Mouse (Mus musculus) layer of hippocampus, postnatal 10 days (tissue): Measurements from ENCODE around the gene Klhl9. TPM values are rescaled to one million over a fixed set of nuclear protein-coding genes. Genes with fewer than 3 reads are reported as not detected.

Source experiments
- DNase-seq, 2 experiments: peaks; one replicate each; pipeline ENCODE4 v3.0.0; 2021; ENCODE audit warnings: low spot score in 2 of 2
- total RNA-seq, 2 experiments: library from RNA; stranded (reverse); gene quantifications; 2 replicates each; pipeline ENCODE4 v1.2.3; 2021

The Klhl9 gene
- total RNA-seq, 2 experiments from 2014 or later: 102 to 104 TPM

- DNase-seq: no peak
These were observed 3.5 kb downstream of the Klhl9 start for GRCm38 (mm10) chr4:88718715-88719114.

GRCm38 (mm10) chr4:88715059-88715458 is 7.2 kb downstream of the Klhl9 start:
- no peak for DNase-seq

GRCm38 (mm10) chr4:88714281-88714680 is 8.0 kb downstream of the Klhl9 start:
- DNase-seq: no peak

- no peak for DNase-seq
These were observed 15.0 kb downstream of the Klhl9 start for GRCm38 (mm10) chr4:88707128-88707826.

DNA sequence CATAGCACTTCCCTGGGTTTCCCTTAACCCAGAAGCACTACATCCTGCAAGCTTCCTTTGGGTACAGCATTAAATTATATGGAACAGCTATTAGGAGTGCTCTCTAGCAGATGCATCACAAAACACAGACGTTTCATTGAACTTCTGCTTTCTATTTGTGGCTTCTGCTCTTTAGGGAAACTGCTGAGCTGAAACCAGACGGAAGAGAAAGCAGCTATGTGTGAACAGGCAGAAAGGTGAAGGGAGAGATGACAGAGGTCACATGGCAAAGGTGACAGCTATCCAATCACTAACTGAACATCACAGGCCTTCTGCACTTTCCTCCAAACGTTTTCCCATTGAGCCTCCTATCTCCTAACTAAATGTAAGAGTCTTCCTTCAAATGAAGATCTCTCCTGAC is 16.3 kb downstream of the Klhl9 start:
- no peak for DNase-seq

GRCm38 (mm10) chr4:88699301-88699700 is 23.0 kb downstream of the Klhl9 start:
- no peak for DNase-seq

DNA sequence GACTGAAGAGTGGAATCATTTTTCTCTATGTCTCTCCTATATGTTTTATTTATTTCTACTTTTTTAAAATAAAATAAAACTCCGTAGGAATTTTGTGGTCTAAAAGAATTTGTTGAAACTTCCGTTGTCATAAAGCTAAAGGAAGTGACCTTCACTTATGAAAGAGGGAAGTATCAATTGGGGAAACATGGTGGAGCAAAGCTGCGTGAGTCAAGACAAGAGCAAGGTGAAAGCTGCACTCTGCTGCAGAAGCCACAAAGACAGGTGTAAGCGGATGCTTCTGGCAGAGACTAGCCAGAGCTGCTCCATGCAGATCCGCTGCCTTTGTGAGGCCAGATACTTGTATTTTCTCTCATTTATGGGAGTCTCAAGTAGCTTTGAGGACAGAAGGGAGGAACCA is 23.5 kb downstream of the Klhl9 start:
- DNase-seq: no peak

DNA sequence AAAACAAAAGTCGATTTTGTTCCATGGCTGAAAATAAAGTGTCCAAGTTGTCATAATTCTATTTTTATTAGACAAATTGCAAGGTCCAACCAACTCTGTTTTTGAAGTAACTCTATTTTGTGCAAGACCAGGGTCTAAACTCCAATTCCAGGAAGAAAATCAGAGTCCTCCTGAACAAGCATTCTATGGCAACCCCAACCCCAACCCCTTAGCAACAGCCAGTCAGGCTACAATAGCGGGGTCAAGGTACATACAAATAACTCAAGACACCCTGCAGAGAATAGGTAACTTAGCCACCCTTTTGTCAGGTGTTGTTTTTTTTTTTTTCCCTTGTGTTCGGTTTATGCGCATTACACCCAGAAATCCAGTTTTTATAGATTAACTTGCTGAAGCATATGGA is 24.5 kb downstream of the Klhl9 start:
- no peak for DNase-seq

GRCm38 (mm10) chr4:88697108-88697507 is 25.2 kb downstream of the Klhl9 start:
- no peak for DNase-seq

GRCm38 (mm10) chr4:88696237-88696884 is 25.9 kb downstream of the Klhl9 start:
- DNase-seq: peak; percentile 84 to 86

DNA sequence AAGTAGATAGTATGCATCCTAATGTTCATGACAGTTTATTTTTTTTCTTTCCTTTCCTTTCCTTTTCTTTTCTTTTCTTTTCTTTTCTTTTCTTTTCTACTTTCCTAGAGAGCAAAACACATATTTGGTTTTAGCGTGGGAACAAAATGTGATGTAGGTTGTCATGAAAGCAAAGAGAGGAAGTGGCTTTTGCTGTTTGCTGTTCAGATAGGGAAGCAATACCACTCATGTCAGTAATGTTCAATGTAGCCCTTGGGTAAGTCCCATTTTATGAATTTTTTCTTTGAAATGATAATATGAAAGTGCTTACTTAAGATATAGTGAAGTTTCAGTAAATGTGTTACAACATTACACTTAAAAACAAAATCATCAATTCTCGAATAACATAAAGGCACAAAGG is 28.9 kb downstream of the Klhl9 start:
- DNase-seq: no peak

GRCm38 (mm10) chr4:88692537-88692936 is 29.7 kb downstream of the Klhl9 start:
- no peak for DNase-seq

DNA sequence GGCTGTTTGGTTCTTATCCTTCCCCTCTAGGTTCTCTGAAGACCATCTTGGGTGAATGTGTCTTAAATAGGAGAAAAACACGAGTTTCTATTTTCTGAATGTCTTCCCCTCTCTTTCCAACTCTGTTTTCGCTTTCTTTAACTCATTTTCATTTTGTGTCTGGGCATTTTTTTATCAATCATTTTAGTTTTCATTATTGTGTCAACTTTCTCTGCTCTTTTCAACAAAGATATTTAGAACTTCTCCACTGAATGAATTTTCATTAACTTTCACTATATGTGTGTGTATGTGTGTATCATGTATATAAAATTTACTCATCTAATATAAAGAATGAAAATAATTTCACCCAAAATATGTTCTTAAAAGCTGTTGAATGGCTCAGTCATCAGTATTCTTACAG is 31.0 kb downstream of the Klhl9 start, which contains the start of gene Ifnab:
Gene Ifnab, minus strand, starts transcription at position 101 of the 400 bp plus-strand sequence.
- DNase-seq: no peak

- DNase-seq: no peak
These were observed 38.5 kb downstream of the Klhl9 start, which contains the start of gene Ifna2 for GRCm38 (mm10) chr4:88683812-88684211. TSS of gene Ifna2 (minus strand) at chr4:88683912.

- no peak for DNase-seq
These were observed 40.9 kb downstream of the Klhl9 start for GRCm38 (mm10) chr4:88681353-88681752.

- DNase-seq: peak; percentile 11 to 40
These were observed 41.9 kb downstream of the Klhl9 start for GRCm38 (mm10) chr4:88680362-88680761.

GRCm38 (mm10) chr4:88676824-88677223 is 45.4 kb downstream of the Klhl9 start, which contains the start of gene Ifna16:
TSS of gene Ifna16 (minus strand) at chr4:88676924.
- no peak for DNase-seq

Other genes with a start within 250 kb of the Klhl9 start
- gene Ifnb1, start 199.7 kb downstream of the Klhl9 start, total RNA-seq: not detected
- not detected for gene Ifna15, start 164.2 kb downstream of the Klhl9 start, total RNA-seq
- not detected for gene Ifna14, start 150.7 kb downstream of the Klhl9 start, total RNA-seq
- not detected for gene Ifna9, start 130.1 kb downstream of the Klhl9 start, total RNA-seq
- gene Ifna12, start 119.1 kb downstream of the Klhl9 start, total RNA-seq: not detected
- not detected for gene C87499, start 88.1 kb downstream of the Klhl9 start, total RNA-seq
- gene Ifna13, start 78.0 kb downstream of the Klhl9 start, total RNA-seq: not detected
- not detected for gene Ifna16, start 45.5 kb downstream of the Klhl9 start, total RNA-seq
- not detected for gene Ifna2, start 38.6 kb downstream of the Klhl9 start, total RNA-seq
- gene Ifnab, start 31.1 kb downstream of the Klhl9 start, total RNA-seq: not detected
- 1 to 10 TPM; 1.2 to 1.3 TPM for gene Gm26566, start 660 bp downstream of the Klhl9 start, total RNA-seq
- gene Gm13271, start 32.4 kb upstream of the Klhl9 start, total RNA-seq: not detected
- gene Gm13283, start 37.7 kb upstream of the Klhl9 start, total RNA-seq: not detected
- not detected for gene Gm13290, start 51.4 kb upstream of the Klhl9 start, total RNA-seq
- gene Gm13289, start 54.5 kb upstream of the Klhl9 start, total RNA-seq: not detected
- not detected for gene Gm13272, start 57.4 kb upstream of the Klhl9 start, total RNA-seq
- not detected for gene Ifnz, start 59.7 kb upstream of the Klhl9 start, total RNA-seq
- not detected for gene Gm13276, start 63.2 kb upstream of the Klhl9 start, total RNA-seq
- gene Gm13277, start 66.2 kb upstream of the Klhl9 start, total RNA-seq: not detected
- gene Gm13278, start 69.1 kb upstream of the Klhl9 start, total RNA-seq: not detected
- not detected for gene Gm13275, start 72.0 kb upstream of the Klhl9 start, total RNA-seq
- not detected for gene Gm13279, start 74.9 kb upstream of the Klhl9 start, total RNA-seq
- gene Gm13285, start 77.2 kb upstream of the Klhl9 start, total RNA-seq: not detected
- not detected for gene Gm13287, start 80.8 kb upstream of the Klhl9 start, total RNA-seq
- gene Gm13288, start 83.1 kb upstream of the Klhl9 start, total RNA-seq: not detected
- not detected for gene Ifna7, start 93.8 kb upstream of the Klhl9 start, total RNA-seq
- gene Ifna11, start 97.5 kb upstream of the Klhl9 start, total RNA-seq: not detected
- not detected for gene Ifna6, start 105.0 kb upstream of the Klhl9 start, total RNA-seq
- not detected for gene Ifna5, start 113.1 kb upstream of the Klhl9 start, total RNA-seq
- gene Ifna4, start 119.4 kb upstream of the Klhl9 start, total RNA-seq: not detected
- gene Ifna1, start 127.6 kb upstream of the Klhl9 start, total RNA-seq: not detected
- not detected for gene Ifne, start 157.7 kb upstream of the Klhl9 start, total RNA-seq